Mouse (Mus musculus) cerebellum, adult 8-10 months (tissue): ENCODE measurements around the gene Tmem196.

Experiments
- DNase-seq: peaks from one replicate; pipeline ENCODE4 v3.0.0; 2022

Gene Tmem196

DNA sequence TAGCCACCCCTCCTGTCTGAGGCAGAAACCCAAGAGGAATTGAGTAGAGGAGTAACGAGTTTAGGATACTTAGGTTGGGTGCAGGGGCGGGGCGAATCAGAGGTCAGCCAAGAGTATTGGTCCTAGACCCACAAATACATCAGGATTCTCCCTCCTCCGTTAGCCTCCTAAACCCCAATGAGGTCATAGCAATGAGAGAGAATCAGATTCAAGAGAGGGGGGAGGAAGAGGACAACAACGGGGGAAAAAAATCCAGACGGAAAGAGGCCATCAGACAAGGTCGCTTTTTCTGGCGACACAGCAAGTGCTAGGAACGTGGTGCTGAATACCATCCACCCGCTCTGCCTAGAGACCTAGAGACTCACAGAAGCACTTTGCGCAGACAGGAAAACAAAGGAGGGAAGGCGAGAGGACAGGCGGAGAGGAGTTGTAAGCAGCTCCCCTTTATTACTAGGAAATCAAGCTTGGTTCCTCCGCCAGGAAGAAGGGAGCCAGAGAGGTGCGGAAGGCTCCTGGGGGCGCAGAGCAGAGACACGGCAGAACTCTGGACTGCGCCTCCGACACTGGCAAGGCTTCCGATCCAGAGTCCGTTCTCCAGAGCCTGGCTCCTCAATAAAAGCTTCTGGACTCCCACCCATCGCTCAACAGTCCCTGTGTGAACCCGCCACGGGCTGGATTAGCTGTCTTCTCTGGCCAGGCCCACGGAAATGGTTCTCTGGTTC lies at the start of gene Tmem196:
Gene Tmem196 (plus strand): TSS at position 234 of the 722 bp plus-strand sequence.
- peak; percentile 5 for DNase-seq

DNA sequence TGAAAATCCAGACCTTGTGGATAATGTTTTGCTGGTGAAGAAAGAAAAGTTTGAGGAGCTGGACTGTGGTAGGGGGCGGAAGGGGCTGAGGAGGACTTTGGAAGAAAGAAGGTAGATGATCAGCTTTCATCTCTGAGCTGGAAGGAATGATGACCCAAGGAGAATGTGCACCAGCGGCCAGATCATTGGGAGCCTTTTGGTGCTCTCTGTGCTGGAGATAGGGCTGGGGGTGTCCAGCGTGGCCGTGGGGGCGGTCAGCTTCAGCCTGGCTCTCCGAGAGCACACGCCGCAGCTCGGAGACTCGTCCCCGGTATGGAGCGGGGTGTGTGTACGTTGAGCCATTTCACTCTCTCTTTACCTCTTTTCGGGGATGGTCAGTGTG lies 680 bp downstream of the Tmem196 start:
- DNase-seq, result no peak

GRCm38 (mm10) chr12:119957041-119957440 lies 11.4 kb downstream of the Tmem196 start:
- DNase-seq, result no peak

- DNase-seq, result no peak
These were observed 15.1 kb downstream of the Tmem196 start for GRCm38 (mm10) chr12:119960730-119961129.

DNA sequence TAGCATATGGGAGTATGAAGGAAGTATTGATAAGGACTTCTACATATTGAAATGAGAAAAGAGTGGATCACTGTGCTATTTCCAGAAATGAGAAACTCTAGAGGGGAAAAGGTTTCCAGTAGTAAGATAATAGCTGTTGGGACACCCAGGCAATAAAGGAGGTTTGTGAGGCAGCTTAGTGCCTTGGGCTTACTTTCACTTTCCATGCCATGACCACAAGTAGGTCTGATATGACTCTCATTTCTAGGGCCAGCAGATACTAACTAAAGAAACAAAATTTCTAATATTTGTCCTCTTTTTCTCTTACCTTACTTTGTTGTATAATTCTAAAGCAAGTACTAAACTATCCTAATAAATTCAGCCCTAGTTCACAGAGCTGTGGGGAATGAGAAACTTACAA lies 19.8 kb downstream of the Tmem196 start:
- DNase-seq, result no peak

GRCm38 (mm10) chr12:119970068-119970467 lies 24.4 kb downstream of the Tmem196 start:
- DNase-seq, result no peak

DNA sequence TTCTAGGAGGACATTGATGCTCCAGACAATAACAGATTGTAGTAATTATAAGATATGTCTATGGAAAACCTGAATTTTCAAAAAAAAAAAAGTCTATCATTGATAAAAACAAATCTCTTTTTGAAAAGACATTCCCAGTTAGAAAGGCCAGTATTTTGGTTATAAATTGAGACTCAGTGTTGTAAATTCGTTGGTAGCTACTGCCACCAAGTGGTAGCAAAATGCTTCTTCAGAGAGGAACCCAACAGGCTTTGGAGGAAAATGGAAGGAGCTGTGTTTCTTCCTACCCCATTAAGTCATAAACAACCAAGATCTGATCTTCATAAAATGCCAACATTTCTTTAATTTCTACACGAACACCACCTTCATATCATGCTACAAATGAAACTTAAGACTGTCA lies 36.1 kb downstream of the Tmem196 start:
- peak; percentile 7 for DNase-seq

GRCm38 (mm10) chr12:119998267-119998666 lies 52.6 kb downstream of the Tmem196 start:
- no peak for DNase-seq

DNA sequence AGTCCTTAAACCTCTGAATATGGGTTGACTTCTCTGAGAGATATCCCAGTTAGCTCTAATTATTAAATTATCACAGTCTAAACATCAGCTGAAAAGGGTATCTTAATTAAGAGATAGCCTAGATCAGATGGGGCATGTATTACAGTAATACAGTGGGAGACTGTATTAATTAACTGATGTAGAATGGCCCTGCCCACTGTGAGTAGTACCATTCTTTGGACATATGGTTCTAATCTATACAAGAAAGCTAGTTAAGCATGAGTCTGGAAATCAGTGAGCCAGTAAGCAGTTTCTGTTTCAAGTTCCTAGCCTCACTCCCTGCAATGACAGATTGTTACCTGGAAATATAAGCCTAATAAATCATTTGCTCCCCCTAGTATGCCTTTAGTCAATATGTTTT lies 58.7 kb downstream of the Tmem196 start:
- no peak for DNase-seq

DNA sequence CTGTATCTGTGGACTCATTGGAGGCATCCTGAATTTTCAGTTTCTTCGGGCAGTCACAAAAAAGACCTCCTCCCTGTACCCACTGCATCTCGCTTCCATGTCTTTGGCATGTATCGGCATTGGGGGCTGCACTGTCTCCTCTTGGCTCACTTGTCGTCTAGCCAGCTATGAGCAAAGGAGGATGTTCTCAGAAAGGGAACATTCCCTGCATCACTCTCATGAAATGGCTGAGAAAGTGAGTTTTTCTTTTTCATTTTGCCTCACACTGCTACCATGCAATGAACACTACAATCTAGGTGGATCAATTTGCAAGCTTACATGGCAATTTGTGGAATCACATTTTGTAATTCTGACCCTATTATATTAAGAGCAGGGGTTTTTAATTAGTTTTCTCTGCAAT lies 69.1 kb downstream of the Tmem196 start:
- no peak for DNase-seq

- no peak for DNase-seq
These were observed 69.6 kb downstream of the Tmem196 start for GRCm38 (mm10) chr12:120015201-120015600.

DNA sequence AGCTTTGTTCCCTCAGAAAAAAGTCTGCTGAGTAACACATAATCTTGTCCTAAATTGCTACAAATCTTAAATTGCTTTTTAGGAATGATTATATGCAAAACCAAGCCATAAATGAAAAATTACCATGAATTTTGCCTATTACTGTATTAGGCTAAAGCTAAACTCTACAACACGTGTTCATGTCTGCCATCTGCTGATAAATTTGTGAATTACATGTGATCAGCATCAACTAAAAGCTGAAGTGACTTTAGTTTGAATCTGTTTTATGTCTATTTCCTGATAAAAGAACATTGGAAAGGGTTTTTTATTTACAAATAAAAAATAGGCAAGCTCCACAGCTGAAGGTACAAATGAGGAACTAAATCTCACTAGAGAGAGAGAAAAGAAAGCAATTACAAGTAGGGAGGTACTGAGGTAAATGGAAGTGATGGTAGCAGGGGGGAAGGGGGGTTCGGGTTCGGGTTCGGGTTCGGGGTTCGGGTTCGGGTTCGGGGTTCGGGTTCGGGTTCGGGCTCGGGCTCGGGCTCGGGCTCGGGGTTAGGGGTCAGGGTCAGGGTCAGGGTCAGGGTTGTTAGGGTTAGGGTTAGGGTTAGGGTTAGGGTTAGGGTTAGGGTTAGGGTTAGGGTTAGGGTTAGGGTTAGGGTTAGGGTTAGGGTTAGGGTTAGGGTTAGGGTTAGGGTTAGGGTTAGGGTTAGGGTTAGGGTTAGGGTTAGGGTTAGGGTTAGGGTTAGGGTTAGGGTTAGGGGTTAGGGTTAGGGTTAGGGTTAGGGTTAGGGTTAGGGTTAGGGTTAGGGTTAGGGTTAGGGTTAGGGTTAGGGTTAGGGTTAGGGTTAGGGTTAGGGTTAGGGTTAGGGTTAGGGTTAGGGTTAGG lies 82.7 kb downstream of the Tmem196 start:
- DNase-seq, result peak; percentile 69
